In genomic region chr5:22072591-22072990, GRCm38 (mm10) we compare ENCODE assay signal across 20 mouse cellular contexts.
DNase-seq lines count a peak whose midpoint lies in the region; ATAC-seq and TF ChIP-seq lines count a peak whose summit lies in the region.
"Had no signal": no experiment of that assay in that cellular context is flagged by ENCODE, and none has a peak within 500 bp of the region (broad histone marks: within the 10 kb centered on the region; RNA-seq: fewer than 3 reads in every experiment).

No protein-coding gene starts in this region.

- H3K27me3 ChIP-seq in myocyte (ENCODE audit: control insufficient read depth, insufficient read depth, insufficient read length) = no peaks in the 10 kb centered on the region
- no peaks in the 10 kb centered on the region; the same call in 1 of the 2 replicates for H3K27me3 ChIP-seq in hindbrain, embryonic 11.5 days (ENCODE audit: control insufficient read depth, insufficient read depth, low read length)
- H3K27me3 ChIP-seq: embryonic facial prominence, embryonic 12.5 days; forebrain, embryonic 13.5 days; forebrain, embryonic 15.5 days; Patski had no signal

- no peaks in the 10 kb centered on the region for H3K4me1 ChIP-seq in hindbrain, embryonic 11.5 days (replicated peaks; ENCODE audit: control insufficient read depth, insufficient read depth, low read length)
- H3K4me1 ChIP-seq: embryonic facial prominence, embryonic 10.5 days; embryonic facial prominence, embryonic 12.5 days; forebrain, embryonic 13.5 days; forebrain, embryonic 15.5 days had no signal

- H3K9me3 ChIP-seq in hindbrain, embryonic 11.5 days (ENCODE audit: control insufficient read depth, low read length) = no peaks in the 10 kb centered on the region
- H3K9me3 ChIP-seq: embryonic facial prominence, embryonic 10.5 days; embryonic facial prominence, embryonic 12.5 days; forebrain, embryonic 13.5 days; forebrain, embryonic 15.5 days had no signal

- H3K36me3 ChIP-seq in myocyte (ENCODE audit: control insufficient read depth, insufficient read depth) = no peaks in the 10 kb centered on the region
- H3K36me3 ChIP-seq in hindbrain, embryonic 11.5 days (ENCODE audit: control insufficient read depth, insufficient read depth, low read length) = no peaks in the 10 kb centered on the region
- H3K36me3 ChIP-seq: embryonic facial prominence, embryonic 10.5 days; embryonic facial prominence, embryonic 12.5 days; forebrain, embryonic 15.5 days had no signal

- H3K27ac ChIP-seq in hindbrain, embryonic 11.5 days (ENCODE audit: low read depth, low read length) = no peak overlapping the region
- H3K27ac ChIP-seq: embryonic facial prominence, embryonic 10.5 days; embryonic facial prominence, embryonic 12.5 days; forebrain, embryonic 13.5 days; forebrain, embryonic 15.5 days had no signal

- H3K4me3 ChIP-seq in myocyte = no peak overlapping the region
- H3K4me3 ChIP-seq in hindbrain, embryonic 11.5 days (ENCODE audit: low read depth, low read length) = no peak overlapping the region
- H3K4me3 ChIP-seq: embryonic facial prominence, embryonic 10.5 days; embryonic facial prominence, embryonic 12.5 days; forebrain, embryonic 13.5 days; forebrain, embryonic 15.5 days had no signal

- peak; percentile 8 for DNase-seq in NIH3T3 (ENCODE audit: low read depth)
- DNase-seq in retina, postnatal 1 day = peak; percentile 62
- DNase-seq in hindbrain, embryonic 11.5 days (ENCODE audit: low spot score) = no peak
- DNase-seq in urinary bladder, postnatal 14 days (ENCODE audit: low spot score) = no peak
- DNase-seq: adrenal gland, adult 8-10 months; adrenal gland, postnatal 14 days; adrenal gland, postnatal 36 days; cerebellum, adult 11-12 months; cerebellum, adult 2 months; cerebellum, adult 9-10 months; cerebellum, postnatal 10 days; cerebellum, postnatal 25 days; forebrain, postnatal 0 days had no signal

- H3K4me2 ChIP-seq in myocyte (ENCODE audit: low read depth) = no peak overlapping the region
- H3K4me2 ChIP-seq in hindbrain, embryonic 11.5 days (replicated peaks; ENCODE audit: low read depth, low read length) = no peak overlapping the region
- H3K4me2 ChIP-seq: embryonic facial prominence, embryonic 12.5 days; forebrain, embryonic 13.5 days; forebrain, embryonic 15.5 days had no signal

- WGBS in hindbrain, embryonic 11.5 days = 83% methylated on average over 6 of the region's 6 CpGs

- no peak overlapping the region for H3ac ChIP-seq in myocyte (ENCODE audit: control insufficient read depth, insufficient read length)

- no peaks in the 10 kb centered on the region for H3K79me2 ChIP-seq in myocyte (ENCODE audit: control insufficient read depth, insufficient read depth)

- no peak overlapping the region for H3K9ac ChIP-seq in hindbrain, embryonic 11.5 days (ENCODE audit: low read depth, low read length)
- H3K9ac ChIP-seq: embryonic facial prominence, embryonic 12.5 days; forebrain, embryonic 13.5 days; forebrain, embryonic 15.5 days; forebrain, postnatal 0 days had no signal

- TF ChIP-seq POLR2A in myocyte (IDR thresholded peaks at IDR 0.05; ENCODE audit: insufficient read length, low read depth) = no peak

- no peak for ATAC-seq in hindbrain, embryonic 11.5 days (ENCODE audit: low FRiP score)
- ATAC-seq: activated CD4-positive, CD25-positive, alpha-beta regulatory T cell, adult 4 months; forebrain, embryonic 13.5 days; forebrain, embryonic 15.5 days; forebrain, postnatal 0 days; Patski had no signal

TF ChIP-seq in myocyte, 11 proteins besides CTCF, POLR2A, EP300 and RAD21:
- TF ChIP-seq TCF3 (IDR thresholded peaks at IDR 0.05; ENCODE audit: insufficient read length, low read depth) = no peak
- TF ChIP-seq USF1 (IDR thresholded peaks at IDR 0.05; ENCODE audit: low read depth) = peak; percentile 8
- no peak for TF ChIP-seq POLR2AphosphoS2 (IDR thresholded peaks at IDR 0.05; ENCODE audit: insufficient read length, low read depth)

Comparison
In these comparisons a context has a peak if more than half of its experiments do, and no peak if none do; other contexts are left out.
1. DNase-seq: peak in NIH3T3 (single experiment) and retina, postnatal 1 day (single experiment); none in hindbrain, embryonic 11.5 days (single experiment) and urinary bladder, postnatal 14 days (single experiment).